Mouse (Mus musculus) ES-E14 (cell line): ENCODE data around the gene Tjp2. TPM values are rescaled to one million over a fixed set of nuclear protein-coding genes. Genes with fewer than 3 reads are reported as not detected.

ENCODE experiments used
- DNase-seq: peaks from one replicate; pipeline ENCODE4 v3.0.0-alpha.2; 2013; ENCODE audit warnings: low read depth, low spot score
- H3K27ac ChIP-seq: 2 replicates; pipeline ENCODE4 v1.5.1; 2012; ENCODE audit warnings: low read depth, mild to moderate bottlenecking, low read length, moderate library complexity, mixed read lengths; ENCODE audit not compliant: poor library complexity, insufficient read depth, severe bottlenecking
- H3K36me3 ChIP-seq: 2 replicates; pipeline ENCODE4 v1.6.1; 2012; ENCODE audit warnings: mild to moderate bottlenecking, low read length, moderate library complexity, mixed read lengths; ENCODE audit not compliant: control insufficient read depth, poor library complexity, insufficient read depth, severe bottlenecking
- H3K4me1 ChIP-seq, 2 experiments: fragments of 150-350 bp in 1 of 2; sonication (generic) in 1 of 2; 2 replicates each; pipeline ENCODE4 v1.6.1; 2012; ENCODE audit warnings: low read length in 2 of 2, mild to moderate bottlenecking in 1 of 2, mixed read lengths in 1 of 2; ENCODE audit not compliant: control insufficient read depth in 2 of 2, insufficient read depth in 2 of 2, poor library complexity in 1 of 2
- H3K4me3 ChIP-seq, 2 experiments: fragments of 150-350 bp in 1 of 2; sonication (generic) in 1 of 2; 2 replicates each; pipeline ENCODE4 v1.5.1; 2012; ENCODE audit warnings: low read length in 2 of 2, low read depth in 1 of 2, mild to moderate bottlenecking in 1 of 2, mixed read lengths in 1 of 2; ENCODE audit not compliant: insufficient read depth in 1 of 2, poor library complexity in 1 of 2, severe bottlenecking in 1 of 2
- H3K9ac ChIP-seq: 2 replicates; pipeline ENCODE4 v1.6.1; 2012; ENCODE audit warnings: low read depth, mild to moderate bottlenecking, low read length, mixed read lengths; ENCODE audit not compliant: poor library complexity, insufficient read depth, severe bottlenecking
- H3K9me3 ChIP-seq: fragments of 150-350 bp; sonication (generic); 2 replicates; pipeline ENCODE4 v1.6.1; 2012; ENCODE audit warnings: low read depth, mild to moderate bottlenecking, low read length; ENCODE audit not compliant: control insufficient read depth, insufficient read depth
- CHD2 ChIP-seq: IDR thresholded peaks from 2 replicates; pipeline ENCODE4 v1.6.1; 2014; ENCODE audit warnings: mild to moderate bottlenecking, low read depth, low read length, inconsistent platforms
- HCFC1 ChIP-seq: IDR thresholded peaks from 2 replicates; pipeline ENCODE4 v1.6.1; 2012; ENCODE audit warnings: low read length, inconsistent platforms, borderline replicate concordance; ENCODE audit not compliant: insufficient read depth
- MAFK ChIP-seq: IDR thresholded peaks from 2 replicates; pipeline ENCODE4 v1.6.1; 2014; ENCODE audit warnings: mild to moderate bottlenecking, low read depth, low read length, inconsistent platforms; ENCODE audit not compliant: insufficient read depth
- ZC3H11A ChIP-seq: IDR thresholded peaks from 2 replicates; pipeline ENCODE4 v1.6.1; 2012; ENCODE audit warnings: low read depth, mild to moderate bottlenecking, inconsistent platforms, low read length, borderline replicate concordance
- ZNF384 ChIP-seq: IDR thresholded peaks from 2 replicates; pipeline ENCODE4 v1.6.1; 2012; ENCODE audit warnings: low read depth, low read length, inconsistent platforms
- in situ Hi-C, 2 experiments: fragments of 600-800 bp; cut with MboI; formaldehyde crosslinking; loops; one replicate each; pipeline ENCODE4 v1.15.1; 2025; ENCODE audit warnings: low sequenced_read_pairs in 2 of 2, inconsistent platforms in 1 of 2; ENCODE audit not compliant: unreplicated experiment in 2 of 2
- total RNA-seq: library from RNA; depleted of rRNA; stranded (reverse); fragments of 300-350 nt; gene quantifications from 2 replicates; pipeline ENCODE4 v1.2.3, GENCODE M21; 2012

Gene Tjp2
- total RNA-seq, 1 experiment: 97.3 TPM

DNA sequence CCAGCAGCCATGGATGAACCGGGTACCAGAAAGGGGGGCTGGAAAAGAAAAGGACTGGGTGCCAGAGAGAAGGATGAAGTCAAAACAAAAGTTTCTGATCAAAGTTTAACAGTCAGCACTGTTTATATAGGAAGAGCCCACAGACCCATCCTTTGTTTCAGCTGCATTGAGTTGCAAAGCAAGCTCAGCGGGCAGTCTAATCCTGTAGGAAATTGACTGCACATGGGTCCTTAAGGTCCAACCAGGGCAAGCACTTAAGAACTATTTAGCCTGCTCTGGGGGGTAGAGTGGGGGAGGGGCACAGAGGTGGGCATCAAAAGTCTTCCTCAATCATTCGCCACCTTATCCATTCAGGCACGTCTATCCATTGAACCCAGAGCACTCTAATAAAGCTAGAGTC is 151.7 kb downstream of the Tjp2 start:
- Histone ChIP-seq H3K4me1 (peaks cover 0 to 2% of the 10 kb centered on the region in 2 experiments; a peak in 1 of 4 replicates), H3K9ac (no peak overlapping the region), H3K27ac (no peak overlapping the region), H3K9me3 (no peaks in the 10 kb centered on the region), H3K36me3 (no peaks in the 10 kb centered on the region), H3K4me3 (no peak overlapping the region)
- peak; percentile 7 for DNase-seq
- in situ Hi-C loops: no loop called here
- TF ChIP-seq ZNF384 (no peak), ZC3H11A (no peak), HCFC1 (no peak), CHD2 (no peak), MAFK (no peak)

DNA sequence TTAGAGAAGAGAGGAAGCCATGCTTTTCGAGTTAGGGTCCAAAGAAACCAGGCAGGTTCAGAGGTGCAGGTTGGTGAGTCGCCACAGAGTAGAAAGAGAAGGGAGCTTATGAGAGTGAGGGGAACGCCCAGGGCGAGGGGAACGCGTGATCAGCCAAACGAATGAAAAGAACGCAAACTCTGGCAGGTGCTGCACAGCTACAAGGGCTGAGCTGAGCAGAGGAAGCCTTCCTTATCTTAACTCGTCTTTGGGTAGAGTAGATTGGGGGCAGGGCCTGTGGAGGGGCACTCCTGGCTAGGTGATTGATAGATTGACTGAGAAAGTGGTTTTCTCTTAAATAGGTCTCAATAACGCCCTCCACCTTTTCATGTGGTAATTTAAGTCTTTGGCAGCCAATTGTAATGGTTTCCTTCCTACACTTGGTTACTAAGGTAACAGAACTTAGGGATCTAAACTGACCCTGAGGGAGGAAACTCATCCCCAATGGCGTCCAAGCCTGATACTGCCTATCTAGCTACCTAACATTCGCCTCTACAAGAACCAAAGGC is 160.4 kb downstream of the Tjp2 start:
- TF ChIP-seq ZC3H11A: no peak
- no peak for TF ChIP-seq ZNF384
- no peak for TF ChIP-seq HCFC1
- no peak for TF ChIP-seq CHD2
- TF ChIP-seq MAFK: no peak
- DNase-seq: peak; percentile 37
- Histone ChIP-seq H3K4me3 (no peak overlapping the region), H3K36me3 (no peaks in the 10 kb centered on the region), H3K27ac (no peak overlapping the region), H3K9me3 (no peaks in the 10 kb centered on the region), H3K9ac (no peak overlapping the region), H3K4me1 (peaks cover 0 to 9% of the 10 kb centered on the region in 2 experiments; a peak in 2 of 4 replicates)
- in situ Hi-C loops: no loop called here

DNA sequence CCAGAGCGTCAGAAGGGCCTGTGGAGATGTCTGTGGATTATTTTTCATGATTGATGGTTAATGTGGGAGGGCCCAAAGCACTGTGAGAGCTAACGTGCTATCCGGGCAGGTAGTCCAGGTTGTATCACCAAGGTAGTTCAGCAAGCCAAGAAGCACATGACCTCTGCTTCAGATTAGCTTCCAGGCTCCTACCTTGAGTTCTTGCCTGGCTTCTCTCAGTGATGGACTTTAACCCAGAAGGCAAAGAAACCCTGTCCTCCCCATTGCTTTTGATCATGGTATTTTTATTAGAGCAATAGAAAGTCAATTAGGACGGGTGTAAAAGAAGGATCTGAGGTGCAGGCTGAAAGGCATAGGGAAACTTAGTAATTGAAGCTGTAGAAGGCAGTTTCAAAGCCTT is 161.2 kb downstream of the Tjp2 start:
- Histone ChIP-seq H3K27ac (no peak overlapping the region), H3K9ac (no peak overlapping the region), H3K4me3 (no peak overlapping the region), H3K4me1 (peaks cover 0 to 9% of the 10 kb centered on the region in 2 experiments; a peak in 2 of 4 replicates), H3K9me3 (no peaks in the 10 kb centered on the region), H3K36me3 (no peaks in the 10 kb centered on the region)
- no peak for DNase-seq
- in situ Hi-C loops: no loop called here
- TF ChIP-seq MAFK: no peak
- TF ChIP-seq CHD2: no peak
- TF ChIP-seq HCFC1: no peak
- no peak for TF ChIP-seq ZC3H11A
- no peak for TF ChIP-seq ZNF384

DNA sequence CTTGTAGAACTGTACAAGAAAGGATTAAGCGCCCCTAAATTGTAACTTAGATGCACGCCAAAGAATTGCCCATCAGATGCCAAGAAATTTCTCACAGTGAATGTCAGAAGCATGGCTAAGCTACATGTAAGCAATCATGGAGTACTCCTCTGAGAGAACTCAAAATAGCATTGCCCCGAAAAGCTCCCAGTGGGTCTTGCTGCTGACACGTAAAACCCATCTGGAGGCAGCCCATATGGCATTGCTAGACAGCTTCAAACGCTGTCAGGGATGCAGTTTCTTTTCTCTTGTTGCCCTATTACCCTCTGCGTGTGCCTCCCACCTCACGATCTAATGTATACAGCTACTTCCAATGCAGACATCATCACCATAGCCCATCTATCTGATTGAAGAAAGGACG is 166.0 kb downstream of the Tjp2 start:
- no peak for TF ChIP-seq ZNF384
- TF ChIP-seq CHD2: no peak
- TF ChIP-seq ZC3H11A: no peak
- no peak for TF ChIP-seq HCFC1
- TF ChIP-seq MAFK: no peak
- H3K9me3 ChIP-seq: no peaks in the 10 kb centered on the region
- H3K9ac ChIP-seq: no peak overlapping the region
- H3K4me1 ChIP-seq: peaks cover 0 to 3% of the 10 kb centered on the region in 2 experiments; a peak in 1 of 4 replicates
- H3K4me3 ChIP-seq: no peak overlapping the region
- no peak overlapping the region for H3K27ac ChIP-seq
- in situ Hi-C loops: no loop called here
- no peaks in the 10 kb centered on the region for H3K36me3 ChIP-seq
- DNase-seq: no peak

DNA sequence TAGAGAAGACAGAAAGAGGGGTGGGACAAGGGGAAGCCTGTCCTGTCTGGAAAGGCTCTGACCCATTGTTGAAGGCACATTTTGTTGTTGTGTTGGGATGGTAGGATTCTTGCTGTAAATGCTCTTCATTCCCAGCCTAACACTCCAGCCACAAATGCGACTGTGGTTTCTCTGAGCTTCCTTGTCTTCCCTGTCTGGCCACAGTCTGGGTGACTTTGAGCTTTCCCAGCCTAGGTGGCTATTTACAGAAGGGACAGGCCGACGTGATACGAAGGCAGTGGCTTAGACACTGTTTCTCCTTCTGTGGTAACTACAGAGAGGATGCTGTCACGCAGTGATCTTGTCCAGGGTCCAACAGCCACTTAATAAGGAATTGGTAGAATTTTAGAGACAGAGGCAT is 166.8 kb downstream of the Tjp2 start:
- no peaks in the 10 kb centered on the region for H3K36me3 ChIP-seq
- DNase-seq: no peak
- no peak overlapping the region for H3K27ac ChIP-seq
- no peaks in the 10 kb centered on the region for H3K9me3 ChIP-seq
- no peaks in the 10 kb centered on the region for H3K4me1 ChIP-seq
- H3K4me3 ChIP-seq: no peak overlapping the region
- TF ChIP-seq ZC3H11A (no peak), MAFK (no peak), CHD2 (no peak), ZNF384 (no peak), HCFC1 (no peak)
- H3K9ac ChIP-seq: no peak overlapping the region
- in situ Hi-C loops: no loop called here
